In the genomic region with DNA sequence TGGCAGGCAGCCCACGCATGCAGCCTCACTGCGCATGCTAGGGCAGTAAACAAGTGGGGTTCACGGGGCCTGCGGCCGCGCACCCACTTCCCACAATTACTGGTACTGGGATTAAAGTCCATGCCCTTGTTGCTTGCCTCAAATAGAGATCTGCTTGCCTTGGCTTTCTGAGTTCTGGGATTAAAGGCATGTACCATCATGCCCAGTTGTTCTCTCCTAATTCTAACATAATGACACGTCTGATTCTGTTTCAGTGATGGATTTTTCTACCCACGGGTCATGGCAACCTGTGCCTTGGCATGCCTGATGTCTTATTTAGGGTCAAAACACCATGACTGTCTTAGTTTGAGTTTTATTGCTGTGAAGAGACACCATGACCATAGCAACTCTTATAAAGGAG, we compare ENCODE assay signal across 15 mouse cellular contexts. TPM values are rescaled to one million over a fixed set of nuclear protein-coding genes. Genes with fewer than 3 reads are reported as not detected.
"Had no signal": no experiment of that assay in that cellular context is flagged by ENCODE, and none has a peak within 500 bp of the region (broad histone marks: within the 10 kb centered on the region; RNA-seq: fewer than 3 reads in every experiment).

No protein-coding gene starts in this region.

- DNase-seq: liver, postnatal 0 days; lung, adult 2 months; lung, postnatal 14 days; lung, postnatal 36 days; right cerebral cortex, postnatal 14 days; thymus, adult 18-20 months; thymus, postnatal 14 days; thymus, postnatal 36 days had no signal

- ATAC-seq: liver, postnatal 0 days; lung, postnatal 0 days; midbrain, embryonic 13.5 days; midbrain, embryonic 15.5 days had no signal

RNA-seq across cellular contexts. Expression of a gene that starts 15.5 kb away (rescaled TPM):
- total RNA-seq: megakaryocyte progenitor cell, adult 5-6 weeks; midbrain, postnatal 0 days; monocyte, adult 5-6 weeks; neutrophil, adult 5-6 weeks had no signal

RNA-seq across cellular contexts. Expression of a gene that starts 57.3 kb away (rescaled TPM):
- total RNA-seq: megakaryocyte progenitor cell, adult 5-6 weeks; monocyte, adult 5-6 weeks; neutrophil, adult 5-6 weeks had no signal
